Mouse (Mus musculus): ENCODE measurements around the gene Slit1.

DNA sequence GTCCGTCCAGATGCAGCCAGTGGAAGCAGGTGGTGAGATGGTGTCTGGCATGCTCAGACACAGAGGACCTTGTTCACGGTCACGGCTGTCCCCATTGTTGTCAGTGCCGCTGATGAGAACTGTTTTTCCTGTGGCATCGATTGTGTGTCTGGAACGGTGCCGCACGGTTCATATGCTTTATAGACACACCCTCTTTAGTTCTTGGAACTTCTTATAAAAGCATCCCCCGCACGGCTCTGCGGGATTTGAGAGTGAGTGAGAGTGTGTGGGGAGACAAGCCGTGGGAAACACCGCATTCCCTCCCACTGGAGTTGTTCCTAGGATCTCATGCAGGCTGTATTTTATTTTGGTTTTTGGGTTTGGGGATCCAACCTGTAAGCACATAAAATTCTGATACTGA lies 82.0 kb downstream of the Slit1 start:
- TF ChIP-seq CTCF (conservative IDR thresholded peaks at IDR 0.05 in 1 of 2, IDR thresholded peaks at IDR 0.05 in 1 of 2; ENCODE audit: low read depth in 2 of 2, low read length in 2 of 2) (no peak), POLR2AphosphoS2 (IDR thresholded peaks at IDR 0.05; ENCODE audit: low read depth, low read length) (no peak), USF1 (IDR thresholded peaks at IDR 0.05; ENCODE audit: low read depth, low read length) (no peak), POLR2A (IDR thresholded peaks at IDR 0.05; ENCODE audit: low read depth, low read length) (no peak), GABPA (IDR thresholded peaks at IDR 0.05; ENCODE audit: insufficient replicate concordance, low read depth, low read length) (no peak), MAX (IDR thresholded peaks at IDR 0.05; ENCODE audit: low read length) (no peak), MAZ (IDR thresholded peaks at IDR 0.05; ENCODE audit: low read depth, low read length) (no peak), ELF1 (IDR thresholded peaks at IDR 0.05; ENCODE audit: low read depth, low read length) (no peak), UBTF (IDR thresholded peaks at IDR 0.05; ENCODE audit: low read depth, low read length) (no peak), KAT2A (IDR thresholded peaks at IDR 0.05; ENCODE audit: insufficient replicate concordance, low read length) (no peak), SMC3 (IDR thresholded peaks at IDR 0.05; ENCODE audit: low read depth, low read length) (no peak), HCFC1 (IDR thresholded peaks at IDR 0.05; ENCODE audit: low read depth, low read length) (no peak)

Data from CH12.LX (cell line).